Mouse (Mus musculus) heart, embryonic 15.5 days (tissue): Measurements from ENCODE around the gene Etl4. TPM values are rescaled to one million over a fixed set of nuclear protein-coding genes. Genes with fewer than 3 reads are reported as not detected.

Experiments used
- ATAC-seq: fragments of 200-750 bp; cut with Nextera tagmentation; replicated peaks from 2 replicates; pipeline ENCODE4 v1.8.0; 2017; ENCODE audit warnings: low read depth, moderate TSS enrichment; ENCODE audit not compliant: insufficient number of reproducible peaks, insufficient read depth, low FRiP score
- H3K27ac ChIP-seq: fragments of 300-500 bp; sonication (generic); 2 replicates; pipeline ENCODE4 v1.5.1; 2015; ENCODE audit warnings: mild to moderate bottlenecking, inconsistent platforms
- H3K27me3 ChIP-seq: fragments of 300-500 bp; sonication (generic); 2 replicates; pipeline ENCODE4 v1.6.1; 2015; ENCODE audit warnings: inconsistent platforms
- H3K36me3 ChIP-seq: fragments of 300-500 bp; sonication (generic); 2 replicates; pipeline ENCODE4 v1.6.1; 2015; ENCODE audit warnings: mild to moderate bottlenecking, inconsistent platforms
- H3K4me1 ChIP-seq: fragments of 300-500 bp; sonication (generic); replicated peaks from 2 replicates; pipeline ENCODE4 v1.6.1; 2015; ENCODE audit warnings: inconsistent platforms
- H3K4me2 ChIP-seq: fragments of 300-500 bp; sonication (generic); 2 replicates; pipeline ENCODE4 v1.6.1; 2015; ENCODE audit warnings: inconsistent platforms, mild to moderate bottlenecking, moderate library complexity
- H3K4me3 ChIP-seq: fragments of 300-500 bp; sonication (generic); 2 replicates; pipeline ENCODE4 v1.5.1; 2015; ENCODE audit warnings: mild to moderate bottlenecking, inconsistent platforms
- H3K9ac ChIP-seq: fragments of 300-500 bp; sonication (generic); 2 replicates; pipeline ENCODE4 v1.6.1; 2015; ENCODE audit warnings: mild to moderate bottlenecking, inconsistent platforms
- H3K9me3 ChIP-seq: fragments of 300-500 bp; sonication (generic); replicated peaks from 2 replicates; pipeline ENCODE4 v1.6.1; 2016; ENCODE audit warnings: inconsistent platforms
- WGBS: fragments of 180-500 bp; shearing (Covaris S2); methylation state at CpG from one replicate; pipeline ENCODE4 v1.1.7; 2015; ENCODE audit warnings: mixed read lengths; 5-methylcytosine and 5-hydroxymethylcytosine counted together
- polyA plus RNA-seq: library from polyadenylated mRNA; unstranded; fragments of >200 nt; fragmentation: Nextera tagmentation; extraction: Ambion mirVana; gene quantifications from 2 replicates; pipeline ENCODE4 v1.2.1, GENCODE M21; 2015

Etl4 gene
- polyA plus RNA-seq, 1 experiment from 2014 or later: 8.1 TPM

GRCm38 (mm10) chr2:20507832-20508723 lies 598.5 kb downstream of the Etl4 start:
- Histone ChIP-seq H3K9ac (no peak overlapping the region), H3K9me3 (no peaks in the 10 kb centered on the region), H3K4me3 (no peak overlapping the region), H3K4me2 (no peak overlapping the region), H3K27me3 (no peaks in the 10 kb centered on the region), H3K27ac (no peak overlapping the region), H3K4me1 (no peaks in the 10 kb centered on the region), H3K36me3 (no peaks in the 10 kb centered on the region)
- ATAC-seq: no peak
- 55% methylated on average over 6 of the region's 6 CpGs for WGBS

GRCm38 (mm10) chr2:20508724-20509052 lies 599.1 kb downstream of the Etl4 start:
- H3K9ac ChIP-seq: no peak overlapping the region
- H3K4me1 ChIP-seq: no peaks in the 10 kb centered on the region
- H3K36me3 ChIP-seq: no peaks in the 10 kb centered on the region
- WGBS: 49% methylated on average over 3 of the region's 3 CpGs
- H3K4me3 ChIP-seq: no peak overlapping the region
- H3K27me3 ChIP-seq: no peaks in the 10 kb centered on the region
- no peak overlapping the region for H3K27ac ChIP-seq
- H3K4me2 ChIP-seq: no peak overlapping the region
- ATAC-seq: no peak
- no peaks in the 10 kb centered on the region for H3K9me3 ChIP-seq

- no peaks in the 10 kb centered on the region for H3K9me3 ChIP-seq
- no peak overlapping the region for H3K27ac ChIP-seq
- no peak overlapping the region for H3K9ac ChIP-seq
- no peaks in the 10 kb centered on the region for H3K4me1 ChIP-seq
- H3K4me2 ChIP-seq: no peak overlapping the region
- no peak for ATAC-seq
- H3K36me3 ChIP-seq: no peaks in the 10 kb centered on the region
- no peaks in the 10 kb centered on the region for H3K27me3 ChIP-seq
- 83% methylated on average over 2 of the region's 2 CpGs for WGBS
- no peak overlapping the region for H3K4me3 ChIP-seq
These were observed 600.5 kb downstream of the Etl4 start for GRCm38 (mm10) chr2:20510061-20510460.

GRCm38 (mm10) chr2:20516270-20516865 lies 606.8 kb downstream of the Etl4 start:
- no peak for ATAC-seq

GRCm38 (mm10) chr2:20517853-20518252 lies 608.3 kb downstream of the Etl4 start:
- WGBS: 70% methylated on average over 2 of the region's 2 CpGs
- H3K9ac ChIP-seq: no peak overlapping the region
- no peak overlapping the region for H3K27ac ChIP-seq
- H3K4me1 ChIP-seq: peaks cover 17% of the 10 kb centered on the region
- H3K27me3 ChIP-seq: no peaks in the 10 kb centered on the region
- ATAC-seq: no peak
- H3K9me3 ChIP-seq: no peaks in the 10 kb centered on the region
- no peak overlapping the region for H3K4me3 ChIP-seq
- H3K36me3 ChIP-seq: no peaks in the 10 kb centered on the region
- no peak overlapping the region for H3K4me2 ChIP-seq

More at GRCm38 (mm10) chr2:20516270-20516865, 606.8 kb downstream of the Etl4 start:
- Histone ChIP-seq H3K4me2 (no peak overlapping the region), H3K36me3 (no peaks in the 10 kb centered on the region), H3K9ac (no peak overlapping the region), H3K9me3 (no peaks in the 10 kb centered on the region), H3K27ac (no peak overlapping the region), H3K27me3 (no peaks in the 10 kb centered on the region), H3K4me1 (peaks cover 17% of the 10 kb centered on the region), H3K4me3 (no peak overlapping the region)
- WGBS: 82% methylated on average over 8 of the region's 8 CpGs

GRCm38 (mm10) chr2:20518506-20518905 lies 608.9 kb downstream of the Etl4 start:
- peak overlapping the region; percentile 57 for H3K27ac ChIP-seq
- 36% methylated on average over 2 of the region's 2 CpGs for WGBS
- 0 out of 2 replicates have a peak overlapping the region, but pooled peaks have one; percentile 8 for H3K4me2 ChIP-seq
- peaks cover 17% of the 10 kb centered on the region for H3K4me1 ChIP-seq
- no peak overlapping the region for H3K9ac ChIP-seq
- ATAC-seq: no peak
- H3K9me3 ChIP-seq: no peaks in the 10 kb centered on the region
- no peaks in the 10 kb centered on the region for H3K36me3 ChIP-seq
- H3K27me3 ChIP-seq: no peaks in the 10 kb centered on the region
- H3K4me3 ChIP-seq: no peak overlapping the region

GRCm38 (mm10) chr2:20519447-20520098 lies 610.0 kb downstream of the Etl4 start:
- Histone ChIP-seq H3K27ac (peak overlapping the region; percentile 74), H3K9me3 (no peaks in the 10 kb centered on the region), H3K4me3 (peak overlapping the region; percentile 64), H3K27me3 (no peaks in the 10 kb centered on the region), H3K4me2 (peak overlapping the region; percentile 84), H3K4me1 (peaks cover 17% of the 10 kb centered on the region), H3K9ac (peak overlapping the region; percentile 62), H3K36me3 (no peaks in the 10 kb centered on the region)
- under 1% methylated on average over 38 of the region's 39 CpGs for WGBS
- peak; percentile 75 for ATAC-seq

GRCm38 (mm10) chr2:20520099-20520475 lies 610.5 kb downstream of the Etl4 start:
- peak overlapping the region; percentile 84 for H3K4me2 ChIP-seq
- H3K27ac ChIP-seq: peak overlapping the region; percentile 74
- WGBS: 0% methylated on average over 12 of the region's 12 CpGs
- H3K27me3 ChIP-seq: no peaks in the 10 kb centered on the region
- H3K4me3 ChIP-seq: peak overlapping the region; percentile 64
- no peaks in the 10 kb centered on the region for H3K9me3 ChIP-seq
- no peak for ATAC-seq
- peak overlapping the region; percentile 62 for H3K9ac ChIP-seq
- peaks cover 17% of the 10 kb centered on the region for H3K4me1 ChIP-seq
- H3K36me3 ChIP-seq: no peaks in the 10 kb centered on the region

- peak overlapping the region; percentile 74 for H3K27ac ChIP-seq
- peak overlapping the region; percentile 62; the same call in 1 of the 2 replicates for H3K9ac ChIP-seq
- H3K9me3 ChIP-seq: no peaks in the 10 kb centered on the region
- H3K4me1 ChIP-seq: peaks cover 17% of the 10 kb centered on the region
- WGBS: 22% methylated on average over 23 of the region's 23 CpGs
- peak overlapping the region; percentile 84 for H3K4me2 ChIP-seq
- peak overlapping the region; percentile 64 for H3K4me3 ChIP-seq
- no peaks in the 10 kb centered on the region for H3K36me3 ChIP-seq
- no peaks in the 10 kb centered on the region for H3K27me3 ChIP-seq
- 0 out of 2 replicates have a peak, but pooled peaks have one; percentile 33 for ATAC-seq
These were observed 611.3 kb downstream of the Etl4 start for GRCm38 (mm10) chr2:20520636-20521595.

GRCm38 (mm10) chr2:20521686-20522285 lies 612.2 kb downstream of the Etl4 start:
- H3K27me3 ChIP-seq: no peaks in the 10 kb centered on the region
- 52% methylated on average over 11 of the region's 11 CpGs for WGBS

More at GRCm38 (mm10) chr2:20521686-20522285, 612.2 kb downstream of the Etl4 start:
- no peaks in the 10 kb centered on the region for H3K36me3 ChIP-seq
- H3K27ac ChIP-seq: no peak overlapping the region
- peak overlapping the region; percentile 84 for H3K4me2 ChIP-seq
- H3K9ac ChIP-seq: no peak overlapping the region
- no peaks in the 10 kb centered on the region for H3K9me3 ChIP-seq
- ATAC-seq: no peak
- H3K4me3 ChIP-seq: 0 out of 2 replicates have a peak overlapping the region, but pooled peaks have one; percentile 64
- H3K4me1 ChIP-seq: peaks cover 20% of the 10 kb centered on the region
